Mouse (Mus musculus): ENCODE results near the gene Gm4792. TPM values are rescaled to one million over a fixed set of nuclear protein-coding genes. Genes with fewer than 3 reads are reported as not detected.

Gm4792 gene
- polyA plus RNA-seq (2016; fragmentation: Nextera tagmentation; extraction: Ambion mirVana), result not detected in 2 replicates

GRCm38 (mm10) chr10:94298471-94298870 lies at the start of gene Gm4792:
Gene Gm4792 (minus strand): TSS chr10:94298703.
- WGBS, result 85% methylated on average over 3 of the region's 3 CpGs

DNA sequence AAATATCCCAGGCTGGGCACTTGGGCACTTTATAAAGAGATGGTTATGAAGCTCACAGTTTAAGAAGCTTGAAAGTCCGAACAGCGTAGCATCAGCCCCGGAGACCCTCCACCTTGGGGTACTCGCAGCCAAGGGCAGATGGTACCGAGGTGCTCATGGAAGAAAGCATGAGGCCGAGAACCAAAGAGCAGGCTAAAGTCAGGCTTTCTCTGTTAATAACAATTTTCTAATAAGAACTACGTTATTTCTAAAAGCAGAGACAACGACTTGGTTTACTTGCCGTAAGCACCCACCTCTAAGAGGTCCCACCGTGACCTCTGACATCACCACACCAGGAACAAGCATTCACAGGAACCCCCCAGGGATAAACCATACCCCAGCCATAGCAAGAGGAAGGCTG lies 49.5 kb upstream of the Gm4792 start:
- WGBS, result 95% methylated on average over 10 of the region's 10 CpGs
- H3K4me1 ChIP-seq, result peaks cover 22% of the 10 kb centered on the region
- H3K27ac ChIP-seq (replicated peaks), result no peak overlapping the region
- H3K9me3 ChIP-seq, result no peaks in the 10 kb centered on the region
- H3K4me3 ChIP-seq, result no peak overlapping the region
- no peaks in the 10 kb centered on the region for H3K36me3 ChIP-seq (replicated peaks)
- DNase-seq (ENCODE audit: low spot score), result no peak
- H3K27me3 ChIP-seq (replicated peaks; ENCODE audit: low read depth, poor library complexity, severe bottlenecking), result no peaks in the 10 kb centered on the region

More at GRCm38 (mm10) chr10:94298471-94298870, at the start of gene Gm4792:
- no peak for DNase-seq (ENCODE audit: low spot score)
- Histone ChIP-seq H3K4me3 (no peak within 1 kb of the TSS), H3K4me1 (peaks cover 17% of the 10 kb centered on the region), H3K27ac (replicated peaks) (no peak within 1 kb of the TSS), H3K27me3 (replicated peaks; ENCODE audit: low read depth, poor library complexity, severe bottlenecking) (no peaks in the 10 kb centered on the region), H3K9me3 (no peaks in the 10 kb centered on the region), H3K36me3 (replicated peaks) (no peaks in the 10 kb centered on the region)

GRCm38 (mm10) chr10:94347296-94347695 lies 48.8 kb upstream of the Gm4792 start:
- 82% methylated on average over 10 of the region's 10 CpGs for WGBS
- peaks cover 22% of the 10 kb centered on the region for H3K4me1 ChIP-seq
- no peaks in the 10 kb centered on the region for H3K36me3 ChIP-seq (replicated peaks)
- no peaks in the 10 kb centered on the region for H3K9me3 ChIP-seq
- no peak overlapping the region for H3K4me3 ChIP-seq
- H3K27me3 ChIP-seq (replicated peaks; ENCODE audit: low read depth, poor library complexity, severe bottlenecking), result no peaks in the 10 kb centered on the region
- no peak for DNase-seq (ENCODE audit: low spot score)
- no peak overlapping the region for H3K27ac ChIP-seq (replicated peaks)

DNA sequence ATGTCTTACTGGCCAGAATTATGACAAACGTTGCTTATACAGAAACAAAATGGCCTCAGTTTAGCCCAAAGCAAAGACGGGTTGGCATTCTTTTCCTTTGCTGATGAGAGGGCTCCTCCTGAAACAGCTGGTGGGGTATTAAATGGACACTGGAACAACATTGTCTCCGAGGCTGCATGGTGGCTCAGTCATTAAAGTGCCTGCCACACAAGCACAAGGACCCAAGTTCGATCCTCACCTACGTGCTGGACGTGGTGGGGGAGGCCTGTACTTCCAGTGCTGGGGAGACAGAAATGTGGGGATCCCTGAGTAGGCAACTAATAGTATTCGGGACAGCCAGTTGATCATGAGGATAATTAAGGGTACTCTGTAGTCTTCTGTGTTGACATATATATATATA lies 48.1 kb upstream of the Gm4792 start:
- Histone ChIP-seq H3K4me1 (peaks cover 22% of the 10 kb centered on the region), H3K27me3 (replicated peaks; ENCODE audit: low read depth, poor library complexity, severe bottlenecking) (no peaks in the 10 kb centered on the region), H3K9me3 (no peaks in the 10 kb centered on the region), H3K27ac (replicated peaks) (no peak overlapping the region), H3K36me3 (replicated peaks) (no peaks in the 10 kb centered on the region), H3K4me3 (no peak overlapping the region)
- no peak for DNase-seq (ENCODE audit: low spot score)
- 90% methylated on average over 7 of the region's 7 CpGs for WGBS

GRCm38 (mm10) chr10:94345509-94346252 lies 47.2 kb upstream of the Gm4792 start:
- H3K9me3 ChIP-seq, result no peaks in the 10 kb centered on the region
- 92% methylated on average over 7 of the region's 7 CpGs for WGBS
- H3K27me3 ChIP-seq (replicated peaks; ENCODE audit: low read depth, poor library complexity, severe bottlenecking), result no peaks in the 10 kb centered on the region
- peaks cover 20% of the 10 kb centered on the region for H3K4me1 ChIP-seq
- no peak for DNase-seq (ENCODE audit: low spot score)
- no peak overlapping the region for H3K4me3 ChIP-seq
- H3K27ac ChIP-seq (replicated peaks), result no peak overlapping the region
- H3K36me3 ChIP-seq (replicated peaks), result no peaks in the 10 kb centered on the region

DNA sequence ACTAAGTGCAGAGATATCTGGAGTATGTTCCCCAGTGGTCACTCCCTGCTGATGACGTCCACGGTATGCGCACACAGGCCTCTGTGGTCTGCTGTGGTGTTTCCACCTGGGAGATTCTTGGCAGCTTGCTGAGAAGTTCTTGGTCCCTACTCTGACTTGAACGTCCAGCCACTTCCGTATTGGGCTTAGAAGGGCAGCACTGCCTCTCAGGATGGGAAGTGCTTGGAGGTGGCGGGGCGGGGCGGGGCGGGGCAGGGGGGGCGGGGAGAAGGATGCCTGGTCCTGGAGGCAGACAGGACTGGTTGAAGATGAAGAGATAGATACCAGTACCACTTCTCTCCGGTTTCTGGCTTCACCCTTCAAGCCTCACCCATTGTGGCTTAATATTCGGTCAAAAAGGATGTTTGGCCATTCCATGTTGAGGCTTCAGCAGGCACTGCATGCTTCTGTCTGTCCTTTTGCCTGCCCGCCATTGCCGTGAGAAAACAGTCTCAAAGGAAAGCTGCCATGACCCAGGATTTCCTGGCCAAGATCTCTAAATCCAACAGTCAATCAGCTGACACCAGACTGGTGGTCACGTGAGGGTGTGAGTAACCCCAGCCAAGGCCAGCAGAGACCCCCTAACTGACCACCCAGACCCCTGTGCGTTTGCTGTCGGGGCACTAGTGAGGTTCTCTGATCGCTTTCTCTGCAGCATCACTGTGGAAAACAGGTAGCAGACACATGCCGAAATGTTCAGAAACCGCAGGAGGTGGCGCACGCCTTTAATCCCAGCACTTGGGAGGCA lies 46.3 kb upstream of the Gm4792 start:
- H3K36me3 ChIP-seq (replicated peaks), result no peaks in the 10 kb centered on the region
- no peak overlapping the region for H3K27ac ChIP-seq (replicated peaks)
- H3K27me3 ChIP-seq (replicated peaks; ENCODE audit: low read depth, poor library complexity, severe bottlenecking), result no peaks in the 10 kb centered on the region
- H3K4me1 ChIP-seq, result peaks cover 12% of the 10 kb centered on the region
- 51% methylated on average over 22 of the region's 22 CpGs for WGBS
- DNase-seq (ENCODE audit: low spot score), result peak; percentile 35
- peak overlapping the region; percentile 22; the same call in 1 of the 2 replicates for H3K4me3 ChIP-seq
- no peaks in the 10 kb centered on the region for H3K9me3 ChIP-seq

DNA sequence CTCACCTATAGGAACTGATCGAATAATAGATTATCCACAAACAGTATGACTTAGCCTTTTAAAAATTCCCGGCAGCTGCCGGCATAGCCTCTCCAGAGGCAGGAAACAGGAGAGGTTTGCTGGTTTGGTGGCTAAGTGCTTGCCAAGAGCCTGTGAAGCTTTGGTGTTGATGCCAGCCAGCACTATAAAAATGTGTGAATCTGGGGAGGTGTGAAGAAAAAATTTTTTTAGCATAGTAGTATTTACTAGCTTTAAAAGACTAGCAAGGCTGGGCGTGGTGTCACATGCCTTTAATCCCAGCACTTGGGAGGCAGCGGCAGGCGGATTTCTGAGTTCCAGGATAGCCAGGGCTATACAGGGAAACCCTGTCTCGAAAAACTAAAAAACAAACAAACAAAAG lies 45.1 kb upstream of the Gm4792 start:
- DNase-seq (ENCODE audit: low spot score), result no peak
- H3K27me3 ChIP-seq (replicated peaks; ENCODE audit: low read depth, poor library complexity, severe bottlenecking), result no peaks in the 10 kb centered on the region
- 89% methylated on average over 7 of the region's 7 CpGs for WGBS
- H3K27ac ChIP-seq (replicated peaks), result no peak overlapping the region
- H3K4me3 ChIP-seq, result no peak overlapping the region
- no peaks in the 10 kb centered on the region for H3K9me3 ChIP-seq
- H3K36me3 ChIP-seq (replicated peaks), result no peaks in the 10 kb centered on the region
- peaks cover 10% of the 10 kb centered on the region; the same call in 1 of the 2 replicates for H3K4me1 ChIP-seq

DNA sequence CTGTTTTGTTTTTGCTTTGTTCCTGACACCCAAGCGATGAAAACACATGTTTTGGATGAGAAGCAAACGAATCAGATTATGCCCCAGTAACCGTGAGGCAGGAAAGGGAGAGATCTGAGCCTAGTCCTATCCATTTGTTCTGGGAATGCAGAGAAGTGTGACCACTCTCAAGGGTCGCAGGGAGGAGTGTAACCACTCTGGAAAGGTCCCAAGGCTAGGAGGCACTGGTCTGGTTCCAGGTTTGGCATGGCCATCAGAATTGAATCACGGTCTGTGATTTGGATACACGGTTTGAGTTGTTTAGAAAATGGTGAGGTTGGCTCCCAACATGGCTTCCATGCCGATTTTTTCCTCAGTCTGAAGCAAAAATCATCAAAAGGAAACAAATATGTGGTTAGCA lies 43.8 kb upstream of the Gm4792 start:
- 77% methylated on average over 7 of the region's 7 CpGs for WGBS
- peaks cover 10% of the 10 kb centered on the region; the same call in 1 of the 2 replicates for H3K4me1 ChIP-seq
- DNase-seq (ENCODE audit: low spot score), result no peak
- H3K27me3 ChIP-seq (replicated peaks; ENCODE audit: low read depth, poor library complexity, severe bottlenecking), result no peaks in the 10 kb centered on the region
- no peaks in the 10 kb centered on the region for H3K36me3 ChIP-seq (replicated peaks)
- no peak overlapping the region for H3K27ac ChIP-seq (replicated peaks)
- H3K9me3 ChIP-seq, result no peaks in the 10 kb centered on the region
- H3K4me3 ChIP-seq, result no peak overlapping the region

DNA sequence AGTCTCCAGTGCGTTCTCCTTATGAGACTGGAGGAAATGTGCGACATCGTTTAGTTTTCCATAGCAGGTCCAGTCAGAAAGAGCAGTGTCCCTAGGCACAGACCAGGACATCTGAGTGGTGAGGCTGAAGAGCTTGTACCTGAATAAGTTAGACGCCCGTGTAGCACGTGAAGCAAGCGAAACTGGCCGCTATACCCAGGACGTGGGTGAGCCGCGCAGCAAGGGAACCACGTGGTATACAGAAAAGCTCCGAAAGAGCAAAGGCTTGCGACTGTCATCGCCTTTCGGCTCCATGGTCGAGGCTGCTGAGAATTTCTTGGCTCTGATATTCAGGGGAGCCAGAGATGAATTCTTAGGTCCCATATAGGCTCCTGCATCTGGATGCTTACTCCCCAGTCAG lies 43.0 kb upstream of the Gm4792 start:
- Histone ChIP-seq H3K27me3 (replicated peaks; ENCODE audit: low read depth, poor library complexity, severe bottlenecking) (no peaks in the 10 kb centered on the region), H3K4me1 (peaks cover 10% of the 10 kb centered on the region; the same call in 1 of the 2 replicates), H3K4me3 (no peak overlapping the region), H3K9me3 (no peaks in the 10 kb centered on the region), H3K27ac (replicated peaks) (no peak overlapping the region), H3K36me3 (replicated peaks) (no peaks in the 10 kb centered on the region)
- WGBS, result 67% methylated on average over 17 of the region's 17 CpGs
- no peak for DNase-seq (ENCODE audit: low spot score)

DNA sequence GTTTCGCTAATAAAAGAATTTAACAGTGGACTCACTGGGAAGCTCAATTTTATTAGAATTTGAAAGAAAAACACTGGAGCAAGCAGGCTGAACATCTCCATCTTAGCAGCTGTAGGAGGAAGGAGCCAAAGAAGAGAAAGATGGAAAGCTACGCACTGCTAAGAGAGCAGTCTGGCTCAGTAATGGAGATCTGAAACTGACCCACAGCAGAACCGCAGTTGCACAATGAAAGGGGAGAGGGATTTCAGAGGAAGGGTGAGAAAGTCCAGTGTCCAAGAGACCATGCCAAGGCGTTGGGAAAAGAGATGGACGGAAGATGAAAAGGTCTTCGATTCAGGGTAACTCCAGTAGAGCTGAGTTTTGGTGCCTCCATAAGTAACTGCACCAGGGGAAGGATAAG lies 37.6 kb upstream of the Gm4792 start:
- no peaks in the 10 kb centered on the region for H3K4me1 ChIP-seq
- H3K27me3 ChIP-seq (replicated peaks; ENCODE audit: low read depth, poor library complexity, severe bottlenecking), result no peaks in the 10 kb centered on the region
- no peak overlapping the region for H3K27ac ChIP-seq (replicated peaks)
- H3K4me3 ChIP-seq, result no peak overlapping the region
- no peak for DNase-seq (ENCODE audit: low spot score)
- H3K36me3 ChIP-seq (replicated peaks), result no peaks in the 10 kb centered on the region
- 93% methylated on average over 6 of the region's 6 CpGs for WGBS
- no peaks in the 10 kb centered on the region for H3K9me3 ChIP-seq

- DNase-seq (ENCODE audit: low spot score), result no peak
- H3K27me3 ChIP-seq (replicated peaks; ENCODE audit: low read depth, poor library complexity, severe bottlenecking), result no peaks in the 10 kb centered on the region
- WGBS, result 80% methylated on average over 10 of the region's 10 CpGs
- H3K4me1 ChIP-seq, result 0 out of 2 replicates have a peak, but pooled peaks cover under 1% of the 10 kb centered on the region
- H3K36me3 ChIP-seq (replicated peaks), result no peaks in the 10 kb centered on the region
- H3K9me3 ChIP-seq, result no peaks in the 10 kb centered on the region
- no peak overlapping the region for H3K27ac ChIP-seq (replicated peaks)
- no peak overlapping the region for H3K4me3 ChIP-seq
These were observed 36.5 kb upstream of the Gm4792 start for GRCm38 (mm10) chr10:94335047-94335446.

DNA sequence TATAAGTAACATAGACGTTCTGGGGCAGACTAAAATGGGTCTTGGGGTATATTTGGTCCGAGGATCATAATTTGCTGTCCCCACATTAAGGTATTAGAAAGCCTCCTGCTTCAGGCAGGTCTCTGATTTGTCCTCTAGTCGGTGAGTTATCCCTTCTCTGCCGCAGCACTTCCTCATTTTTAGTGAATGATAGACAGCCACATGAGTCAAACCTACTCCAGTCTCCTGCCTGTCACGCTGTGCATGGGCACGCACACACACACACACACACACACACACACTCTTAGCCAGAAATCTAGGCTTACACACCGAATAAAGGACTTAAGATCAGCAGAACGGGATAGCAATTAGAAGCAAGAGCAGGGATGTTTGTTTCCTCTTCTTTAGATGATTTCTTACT lies 34.8 kb upstream of the Gm4792 start:
- no peaks in the 10 kb centered on the region for H3K36me3 ChIP-seq (replicated peaks)
- peaks cover 6% of the 10 kb centered on the region; the same call in 1 of the 2 replicates for H3K4me1 ChIP-seq
- 89% methylated on average over 8 of the region's 8 CpGs for WGBS
- H3K27me3 ChIP-seq (replicated peaks; ENCODE audit: low read depth, poor library complexity, severe bottlenecking), result no peaks in the 10 kb centered on the region
- no peak for DNase-seq (ENCODE audit: low spot score)
- H3K9me3 ChIP-seq, result no peaks in the 10 kb centered on the region
- H3K27ac ChIP-seq (replicated peaks), result no peak overlapping the region
- no peak overlapping the region for H3K4me3 ChIP-seq
